Mouse (Mus musculus) lung, embryonic 14.5 days (tissue): ENCODE data around the gene Abcb6. TPM values are rescaled to one million over a fixed set of nuclear protein-coding genes. Genes with fewer than 3 reads are reported as not detected.

Experiments used
- ATAC-seq: fragments of 200-750 bp; cut with Nextera tagmentation; 2 replicates; pipeline ENCODE4 v1.8.0; 2017; ENCODE audit warnings: mild to moderate bottlenecking, moderate TSS enrichment, moderate library complexity; ENCODE audit not compliant: insufficient read depth
- DNase-seq: peaks from one replicate; pipeline ENCODE4 v3.0.0-alpha.2; 2015
- H3K27ac ChIP-seq: fragments of 300-500 bp; sonication (generic); 2 replicates; pipeline ENCODE4 v1.5.1; 2014; ENCODE audit warnings: low read depth, mild to moderate bottlenecking, moderate library complexity
- H3K27me3 ChIP-seq: fragments of 300-500 bp; sonication (generic); 2 replicates; pipeline ENCODE4 v1.6.1; 2014; ENCODE audit warnings: low read length, control low read depth; ENCODE audit not compliant: insufficient read depth
- H3K36me3 ChIP-seq: fragments of 300-500 bp; sonication (generic); 2 replicates; pipeline ENCODE4 v1.6.1; 2014; ENCODE audit warnings: control low read depth; ENCODE audit not compliant: insufficient read depth
- H3K4me1 ChIP-seq: fragments of 300-500 bp; sonication (generic); 2 replicates; pipeline ENCODE4 v1.6.1; 2014; ENCODE audit warnings: antibody characterized with exemption, control low read depth; ENCODE audit not compliant: insufficient read depth
- H3K4me2 ChIP-seq: fragments of 300-500 bp; sonication (generic); 2 replicates; pipeline ENCODE4 v1.6.1; 2014; ENCODE audit warnings: mild to moderate bottlenecking
- H3K4me3 ChIP-seq: fragments of 300-500 bp; sonication (generic); 2 replicates; pipeline ENCODE4 v1.5.1; 2014; ENCODE audit warnings: low read depth, low read length
- H3K9ac ChIP-seq: fragments of 300-500 bp; sonication (generic); 2 replicates; pipeline ENCODE4 v1.6.1; 2014
- H3K9me3 ChIP-seq: fragments of 300-500 bp; sonication (generic); 2 replicates; pipeline ENCODE4 v1.6.1; 2016; ENCODE audit warnings: low read depth, low read length, control low read depth
- CTCF ChIP-seq: IDR thresholded peaks from 2 replicates; pipeline ENCODE4 v1.5.1; 2016; ENCODE audit warnings: antibody characterized with exemption, low read depth
- WGBS: fragments of 180-500 bp; shearing (Covaris S2); extraction: QIAGEN DNeasy Blood & Tissue Kit; methylation state at CpG from one replicate; pipeline ENCODE4 v1.1.7; 2014; 5-methylcytosine and 5-hydroxymethylcytosine counted together
- polyA plus RNA-seq: library from polyadenylated mRNA; unstranded; fragments of >200 nt; fragmentation: Nextera tagmentation; extraction: Ambion mirVana; gene quantifications from 2 replicates; pipeline ENCODE4 v1.2.1, GENCODE M21; 2014

Gene Abcb6
- polyA plus RNA-seq, 1 experiment from 2014 or later = 15.4 TPM

GRCm38 (mm10) chr1:75208967-75209678 lies 28.9 kb upstream of the Abcb6 start:
- no peak for TF ChIP-seq CTCF
- Histone ChIP-seq H3K27me3 (no peaks in the 10 kb centered on the region), H3K9ac (peak overlapping the region; percentile 61), H3K4me2 (peak overlapping the region; percentile 72), H3K4me3 (peak overlapping the region; percentile 45), H3K4me1 (peaks cover 4% of the 10 kb centered on the region; the same call in 1 of the 2 replicates), H3K36me3 (peaks cover 24% of the 10 kb centered on the region), H3K9me3 (no peaks in the 10 kb centered on the region), H3K27ac (no peak overlapping the region)
- no peak; the same call in 1 of the 2 replicates for ATAC-seq
- WGBS = 11% methylated on average over 34 of the region's 34 CpGs
- peak; percentile 73 for DNase-seq

DNA sequence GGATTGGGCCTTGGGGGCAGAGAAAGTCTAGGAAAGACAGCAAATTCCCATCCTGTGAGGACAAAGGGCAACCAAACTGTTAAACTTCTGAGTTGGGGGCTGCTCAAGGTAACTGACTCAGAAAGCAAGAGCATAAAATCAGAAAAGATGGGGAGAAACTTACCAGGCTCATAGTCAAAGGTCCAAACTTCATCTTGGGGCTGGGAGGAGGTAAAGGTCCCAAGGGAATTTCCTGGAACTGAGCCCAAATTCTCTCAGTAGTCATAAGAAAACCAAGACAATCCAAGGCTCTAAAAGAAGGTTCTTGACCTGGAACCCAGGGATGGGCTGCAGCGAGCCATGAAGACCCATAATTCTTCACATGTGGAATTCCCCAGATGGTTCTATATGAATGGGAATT lies 21.0 kb upstream of the Abcb6 start:
- ATAC-seq = no peak
- no peak for TF ChIP-seq CTCF
- no peaks in the 10 kb centered on the region for H3K4me1 ChIP-seq
- no peak overlapping the region for H3K9ac ChIP-seq
- DNase-seq = no peak
- WGBS = 83% methylated on average over 1 of the region's 1 CpGs
- H3K27ac ChIP-seq = no peak overlapping the region
- peaks cover 32% of the 10 kb centered on the region for H3K36me3 ChIP-seq
- H3K27me3 ChIP-seq = no peaks in the 10 kb centered on the region
- H3K4me2 ChIP-seq = no peak overlapping the region
- no peak overlapping the region for H3K4me3 ChIP-seq
- no peaks in the 10 kb centered on the region for H3K9me3 ChIP-seq

- 0% methylated on average over 19 of the region's 19 CpGs for WGBS
- ATAC-seq (peak; percentile 39; the same call in 1 of the 2 replicates), DNase-seq (peak; percentile 39)
- Histone ChIP-seq H3K4me1 (peaks cover 16% of the 10 kb centered on the region), H3K36me3 (peaks cover 29% of the 10 kb centered on the region), H3K9me3 (no peaks in the 10 kb centered on the region), H3K27ac (peak overlapping the region; percentile 96), H3K27me3 (no peaks in the 10 kb centered on the region), H3K4me2 (peak overlapping the region; percentile 92), H3K4me3 (peak overlapping the region; percentile 67), H3K9ac (peak overlapping the region; percentile 85)
- TF ChIP-seq CTCF = no peak
Measured at GRCm38 (mm10) chr1:75192452-75192851, 12.3 kb upstream of the Abcb6 start.

- under 1% methylated on average over 55 of the region's 56 CpGs for WGBS
- Histone ChIP-seq H3K9me3 (no peaks in the 10 kb centered on the region), H3K4me1 (peaks cover 16% of the 10 kb centered on the region), H3K27ac (peak within 1 kb of the TSS; percentile 96), H3K4me3 (peak within 1 kb of the TSS; percentile 67), H3K36me3 (peaks cover 27% of the 10 kb centered on the region), H3K4me2 (peak within 1 kb of the TSS; percentile 92), H3K9ac (peak within 1 kb of the TSS; percentile 85), H3K27me3 (no peaks in the 10 kb centered on the region)
- TF ChIP-seq CTCF = no peak
- DNase-seq (peak; percentile 98), ATAC-seq (peak; percentile 99)
Measured at GRCm38 (mm10) chr1:75191622-75192402, 11.6 kb upstream of the Abcb6 start, which contains the start of the genes Ankzf1 and Atg9a. Gene Ankzf1, plus strand, starts transcription at chr1:75192151. Gene Atg9a, minus strand, starts transcription at chr1:75192196.

DNA sequence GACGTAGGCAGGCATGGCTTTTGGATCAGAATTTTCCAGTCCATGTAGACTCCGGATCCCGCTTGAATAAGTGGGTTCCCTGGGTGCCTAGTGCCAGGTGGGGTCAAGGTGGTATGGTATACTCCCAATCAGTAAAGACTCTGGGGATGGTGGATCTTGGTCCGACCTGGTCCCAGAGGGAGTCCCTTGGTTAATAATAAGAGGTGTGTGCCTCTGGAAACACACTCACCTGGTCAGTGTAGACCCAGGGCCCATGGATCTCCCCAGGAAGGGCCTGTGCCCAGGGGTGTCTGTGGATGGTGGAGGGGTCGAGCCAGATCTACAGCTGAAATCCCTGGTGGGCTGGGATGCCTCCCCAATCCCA lies 11.0 kb upstream of the Abcb6 start:
- no peak for TF ChIP-seq CTCF
- Histone ChIP-seq H3K4me2 (peak overlapping the region; percentile 88), H3K27ac (peak overlapping the region; percentile 70; the same call in 1 of the 2 replicates), H3K9ac (peak overlapping the region; percentile 79), H3K27me3 (no peaks in the 10 kb centered on the region), H3K36me3 (peaks cover 27% of the 10 kb centered on the region), H3K4me3 (peak overlapping the region; percentile 67), H3K4me1 (peaks cover 16% of the 10 kb centered on the region), H3K9me3 (no peaks in the 10 kb centered on the region)
- no peak; the same call in 1 of the 2 replicates for ATAC-seq
- DNase-seq = no peak
- 39% methylated on average over 5 of the region's 5 CpGs for WGBS

GRCm38 (mm10) chr1:75190577-75190976 lies 10.4 kb upstream of the Abcb6 start:
- Histone ChIP-seq H3K9ac (peak overlapping the region; percentile 79), H3K36me3 (peaks cover 27% of the 10 kb centered on the region), H3K27ac (no peak overlapping the region), H3K9me3 (no peaks in the 10 kb centered on the region), H3K4me1 (peaks cover 16% of the 10 kb centered on the region), H3K4me2 (peak overlapping the region; percentile 88), H3K4me3 (peak overlapping the region; percentile 67; the same call in 1 of the 2 replicates), H3K27me3 (no peaks in the 10 kb centered on the region)
- WGBS = 49% methylated on average over 2 of the region's 2 CpGs
- DNase-seq (no peak), ATAC-seq (no peak)
- TF ChIP-seq CTCF = no peak
